Mouse (Mus musculus) testis, postnatal 14 days (tissue): ENCODE data around the gene Mfap3l.
"Not testable (repeated sequence)": the region's sequence is repeated elsewhere in the genome, so short reads cannot be mapped to it uniquely, and the experiment has no call there.

Experiments
- DNase-seq: peaks from one replicate; pipeline ENCODE4 v3.0.0; 2021; ENCODE audit warnings: low spot score

Gene Mfap3l

DNA sequence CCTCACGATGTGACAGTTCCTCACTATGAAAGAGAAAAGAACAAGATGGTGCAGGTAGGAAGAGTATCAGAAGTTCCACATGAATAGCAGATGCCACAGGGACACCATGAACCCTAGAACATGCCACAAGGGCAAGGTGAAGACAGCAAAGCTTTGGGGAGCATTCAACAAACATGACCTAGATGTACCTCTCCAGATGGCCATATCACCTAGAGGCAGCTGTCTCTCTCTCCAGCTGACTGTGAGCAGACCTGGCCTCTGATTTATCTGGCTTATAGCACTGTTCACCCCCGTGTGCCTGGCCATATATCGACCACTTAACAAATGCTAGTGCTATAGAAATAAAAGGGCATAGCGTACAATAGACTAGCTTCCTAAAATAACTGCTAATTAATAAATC, 17.5 kb downstream of the Mfap3l start:
- DNase-seq, result no peak

DNA sequence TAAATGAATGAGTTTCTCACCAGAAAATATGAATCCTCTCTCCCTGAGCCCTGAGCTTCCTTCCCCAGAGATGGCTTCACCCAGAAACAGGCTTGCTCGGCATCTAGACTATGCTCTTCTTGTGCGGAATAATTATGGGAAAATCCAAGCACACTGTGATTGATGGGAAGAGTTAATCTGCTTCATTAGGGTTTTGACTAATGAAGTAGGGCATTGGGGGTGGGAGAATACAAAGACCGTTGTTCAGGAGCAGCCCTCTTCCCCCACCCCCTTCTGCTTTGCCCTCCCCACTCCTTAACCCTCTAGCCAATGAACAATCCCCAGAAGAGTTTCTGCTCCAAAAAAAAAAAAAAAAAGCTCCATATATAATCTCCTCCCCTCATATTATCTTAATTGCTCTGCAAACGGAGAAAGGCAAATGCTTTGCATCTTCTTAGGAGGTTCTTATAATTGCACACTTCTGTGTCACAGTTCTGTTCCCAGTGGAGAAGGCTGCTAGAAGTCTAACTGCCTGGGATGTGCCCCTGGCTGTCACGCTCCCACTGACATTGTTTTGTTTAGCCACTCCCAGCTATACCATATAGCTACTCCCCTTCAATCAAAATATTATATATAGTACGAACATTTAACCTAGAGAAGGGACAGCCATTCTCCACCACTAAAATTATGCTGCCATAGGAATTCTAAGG, 24.9 kb downstream of the Mfap3l start:
- no peak for DNase-seq

DNA sequence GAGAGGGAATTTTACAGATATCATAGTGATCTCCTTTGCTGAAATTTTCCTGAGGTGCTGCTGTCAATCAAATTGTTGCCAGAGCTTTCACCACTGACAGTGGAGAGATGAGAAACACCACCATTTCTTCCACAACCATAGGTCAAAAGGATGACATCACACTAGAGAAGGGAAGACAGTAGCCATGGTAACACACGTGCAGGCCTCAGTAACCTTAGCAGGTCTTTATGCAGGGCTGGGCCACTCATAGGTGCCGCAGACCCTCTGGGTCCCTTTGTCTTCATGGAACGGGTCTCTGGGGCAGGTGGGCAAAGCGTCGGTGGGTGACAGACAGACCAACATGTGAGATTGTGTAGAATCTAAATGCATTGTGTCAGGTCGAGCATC, 25.5 kb downstream of the Mfap3l start:
- no peak for DNase-seq

DNA sequence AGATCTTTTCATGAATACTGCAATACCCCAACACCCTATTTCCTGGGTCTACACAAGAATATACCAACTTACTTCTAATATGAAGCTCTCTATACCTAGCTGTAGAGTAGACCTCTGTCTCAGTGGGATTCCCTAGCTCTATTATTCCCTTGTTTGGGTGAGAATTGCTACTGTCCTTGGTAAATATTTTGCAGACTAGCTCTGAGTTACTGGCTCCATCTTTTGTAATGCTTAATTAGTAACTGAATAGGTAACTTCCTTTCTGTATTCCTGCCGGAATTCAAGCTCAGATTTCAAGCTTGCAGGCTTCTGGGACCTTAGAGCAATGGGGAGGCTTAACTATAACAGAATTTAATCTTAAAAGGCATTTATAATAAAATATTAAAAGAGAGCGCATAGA, 26.1 kb downstream of the Mfap3l start:
- DNase-seq, result not testable (repeated sequence)

DNA sequence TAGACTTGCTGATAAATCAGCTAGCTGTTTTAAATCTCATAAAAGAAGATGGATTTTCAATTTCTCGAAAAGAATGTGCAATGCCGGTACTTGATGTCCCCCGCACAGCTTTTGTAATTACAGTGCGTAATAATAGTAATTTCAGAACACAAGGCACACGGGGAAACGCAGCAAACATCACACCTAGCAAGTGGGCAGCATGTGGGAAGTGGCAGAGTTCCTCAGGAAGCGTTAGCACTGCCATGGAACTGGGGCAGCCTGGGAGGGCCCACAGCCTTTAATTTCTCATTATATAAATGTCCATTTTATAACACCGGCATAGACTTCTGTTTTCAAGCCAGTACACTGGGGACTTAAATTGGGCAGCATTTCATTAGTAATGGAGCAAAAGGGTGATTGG, 27.1 kb downstream of the Mfap3l start:
- no peak for DNase-seq

- DNase-seq, result no peak
Observed at GRCm38 (mm10) chr8:60661191-60661590, 28.6 kb downstream of the Mfap3l start.

DNA sequence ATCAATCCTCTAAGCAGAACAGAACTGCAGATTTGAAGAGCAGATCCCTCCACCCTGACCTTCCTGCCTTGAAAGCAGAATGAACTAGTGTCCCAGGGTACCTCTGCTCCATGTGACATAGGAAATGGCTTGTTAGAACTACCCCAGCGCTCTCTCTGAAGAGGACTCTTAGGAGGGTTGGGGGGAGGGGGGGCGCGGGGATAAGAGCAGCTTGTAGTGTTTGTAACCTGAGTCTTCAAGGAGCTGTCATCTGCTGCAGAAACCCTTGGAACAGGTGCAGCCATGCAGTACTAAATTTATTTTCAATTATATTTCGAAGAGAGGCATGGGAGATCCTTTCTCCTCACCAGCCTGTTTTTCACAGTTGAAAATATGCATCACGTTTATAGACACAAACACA, 30.9 kb downstream of the Mfap3l start:
- DNase-seq, result no peak

GRCm38 (mm10) chr8:60665821-60666220, 33.2 kb downstream of the Mfap3l start:
- no peak for DNase-seq

- DNase-seq, result no peak
Observed at GRCm38 (mm10) chr8:60666852-60667251, 34.2 kb downstream of the Mfap3l start.

DNA sequence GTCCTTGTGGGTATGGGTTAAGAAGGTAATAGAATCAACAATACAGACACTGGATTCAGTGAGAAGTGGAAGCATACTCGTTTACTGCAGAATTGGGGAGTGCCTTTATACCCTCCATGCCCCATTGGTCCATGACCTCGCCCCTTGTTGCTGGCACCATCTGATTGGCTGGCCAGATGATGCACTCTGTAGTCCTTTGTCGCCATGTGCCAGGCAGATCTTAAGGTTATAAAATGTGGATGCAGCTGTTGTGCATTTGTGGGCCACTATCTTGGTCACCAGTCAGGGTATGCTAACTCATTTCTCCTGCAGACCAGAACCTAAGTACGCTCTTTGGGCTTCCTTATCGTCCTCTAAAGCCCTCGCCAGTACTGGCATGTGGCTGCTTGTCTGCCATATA, 46.0 kb downstream of the Mfap3l start:
- DNase-seq, result no peak

- no peak for DNase-seq
Observed at GRCm38 (mm10) chr8:60681811-60682210, 49.2 kb downstream of the Mfap3l start.

DNA sequence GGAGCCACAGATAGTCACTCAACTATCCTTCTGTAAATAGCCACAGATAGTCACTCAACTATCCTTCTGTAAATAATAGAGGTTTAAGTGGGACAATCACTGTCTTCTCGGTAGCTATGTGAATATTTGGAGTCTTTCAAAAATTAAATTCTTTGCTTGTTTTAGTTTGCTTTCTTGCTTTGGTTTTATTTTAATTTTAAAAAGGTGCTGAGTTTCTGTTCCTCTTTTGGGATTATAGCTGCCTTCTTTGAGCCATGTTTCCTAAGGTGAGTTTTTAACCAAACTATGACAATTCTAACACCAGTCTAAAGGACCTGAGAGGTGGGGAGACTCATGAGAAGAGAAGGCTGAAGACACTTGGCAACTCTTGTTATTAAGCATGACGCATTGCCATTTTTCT, 49.7 kb downstream of the Mfap3l start:
- DNase-seq, result no peak

- DNase-seq, result no peak
Observed at GRCm38 (mm10) chr8:60711516-60712086, 79.0 kb downstream of the Mfap3l start.

DNA sequence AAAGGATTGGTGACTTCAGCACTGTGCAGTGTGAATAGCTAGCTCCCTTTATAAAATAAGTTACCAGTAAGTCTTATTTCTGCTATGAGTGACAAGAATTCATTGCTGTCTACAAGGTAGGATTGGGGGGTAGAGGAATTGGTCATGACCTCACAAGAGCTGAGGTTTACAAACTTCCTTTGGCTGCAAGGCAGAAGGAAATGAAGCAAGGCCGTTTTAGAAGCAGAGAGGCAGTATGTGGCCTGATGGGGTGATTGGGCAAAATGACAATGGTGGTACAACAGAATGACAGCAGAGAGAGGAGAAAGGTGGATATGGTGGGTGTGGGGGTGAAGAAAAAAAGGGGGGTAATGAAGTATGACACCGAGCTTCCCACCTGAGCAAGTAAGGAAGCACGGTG, 82.1 kb downstream of the Mfap3l start:
- DNase-seq, result no peak

DNA sequence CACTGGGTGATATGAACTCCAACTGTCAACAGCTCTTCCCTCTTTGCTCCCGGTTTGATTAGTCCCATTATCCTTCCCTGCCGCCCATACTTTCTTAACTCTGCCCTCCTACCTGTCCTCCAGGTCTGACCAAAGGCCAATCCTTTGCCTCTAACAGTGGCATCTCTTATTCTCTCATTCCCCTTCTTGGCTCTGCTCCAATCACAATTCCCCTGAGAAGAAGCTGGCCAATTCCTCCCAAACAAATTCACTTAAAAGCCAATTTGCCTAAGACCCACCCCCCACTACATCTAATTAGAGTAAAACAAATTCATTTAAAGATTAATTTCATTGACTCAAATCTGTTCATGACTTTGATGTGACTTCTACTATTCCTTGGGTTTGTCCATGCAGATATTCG, 86.1 kb downstream of the Mfap3l start:
- DNase-seq, result no peak
